Mouse (Mus musculus) mouse trophoblast stem cell (cell line): Measurements from ENCODE around the gene Thrap3.
"Not testable (repeated sequence)": the region's sequence is repeated elsewhere in the genome, so short reads cannot be mapped to it uniquely, and the experiment has no call there.

Source experiments
- in situ Hi-C, 2 experiments: fragments of 300-500 bp; cut with MseI, MboI; formaldehyde crosslinking; loops; 2 replicates in 1 of 2; 3 replicates in 1 of 2; pipeline ENCODE4 v1.15.1; 2025

The Thrap3 gene

GRCm38 (mm10) chr4:126166084-126166483, 36.5 kb downstream of the Thrap3 start:
- in situ Hi-C loops = no loop called here

- in situ Hi-C loops = not testable (repeated sequence)
Measured at GRCm38 (mm10) chr4:126165092-126165491, 37.5 kb downstream of the Thrap3 start.

- in situ Hi-C loops = no loop called here
Measured at GRCm38 (mm10) chr4:126163685-126164084, 38.9 kb downstream of the Thrap3 start.

GRCm38 (mm10) chr4:126163067-126163659, 39.4 kb downstream of the Thrap3 start, which contains the start of gene Sh3d21:
TSS of gene Sh3d21 (minus strand) at chr4:126163491.
- in situ Hi-C loops = no loop called here

- in situ Hi-C loops = no loop called here
Measured at GRCm38 (mm10) chr4:126162544-126163066, 40.0 kb downstream of the Thrap3 start.

- in situ Hi-C loops = no loop called here
Measured at GRCm38 (mm10) chr4:126161986-126162385, 40.6 kb downstream of the Thrap3 start.

- in situ Hi-C loops = no loop called here
Measured at GRCm38 (mm10) chr4:126161456-126161855, 41.1 kb downstream of the Thrap3 start.

GRCm38 (mm10) chr4:126160981-126161380, 41.6 kb downstream of the Thrap3 start:
- in situ Hi-C loops = no loop called here

GRCm38 (mm10) chr4:126159455-126159854, 43.1 kb downstream of the Thrap3 start:
- in situ Hi-C loops = no loop called here

- in situ Hi-C loops = no loop called here
Measured at GRCm38 (mm10) chr4:126157562-126157961, 45.0 kb downstream of the Thrap3 start.

- in situ Hi-C loops = no loop called here
Measured at GRCm38 (mm10) chr4:126156617-126157016, 45.9 kb downstream of the Thrap3 start.

GRCm38 (mm10) chr4:126155869-126156268, 46.7 kb downstream of the Thrap3 start:
- in situ Hi-C loops = no loop called here

GRCm38 (mm10) chr4:126155183-126155582, 47.4 kb downstream of the Thrap3 start:
- in situ Hi-C loops = no loop called here

GRCm38 (mm10) chr4:126152864-126153263, 49.7 kb downstream of the Thrap3 start:
- in situ Hi-C loops = no loop called here

GRCm38 (mm10) chr4:126151701-126152440, 50.7 kb downstream of the Thrap3 start:
- in situ Hi-C loops = no loop called here

GRCm38 (mm10) chr4:126150949-126151320, 51.6 kb downstream of the Thrap3 start:
- in situ Hi-C loops = no loop called here

GRCm38 (mm10) chr4:126150297-126150948, 52.1 kb downstream of the Thrap3 start:
- in situ Hi-C loops = no loop called here

GRCm38 (mm10) chr4:126149798-126150197, 52.8 kb downstream of the Thrap3 start:
- in situ Hi-C loops = no loop called here

GRCm38 (mm10) chr4:126149041-126149676, 53.4 kb downstream of the Thrap3 start:
- in situ Hi-C loops = no loop called here

- in situ Hi-C loops = no loop called here
Measured at GRCm38 (mm10) chr4:126148161-126148961, 54.2 kb downstream of the Thrap3 start.

GRCm38 (mm10) chr4:126147533-126148160, 54.9 kb downstream of the Thrap3 start, which contains the start of gene Eva1b:
TSS of gene Eva1b (plus strand) at chr4:126147744.
- in situ Hi-C loops = no loop called here
